Mouse (Mus musculus): Measurements from ENCODE around the gene Nol6.

- TF ChIP-seq CTCF (IDR thresholded peaks at IDR 0.05; ENCODE audit: insufficient read depth, low read depth, low read length) (no peak), POLR2A (IDR thresholded peaks at IDR 0.05; ENCODE audit: insufficient read depth, low read depth, low read length) (no peak)
Observed at GRCm38 (mm10) chr4:41096169-41096568, 28.1 kb downstream of the Nol6 start.

Measured in olfactory bulb, adult 2 months (tissue).